Mouse (Mus musculus) thymus, postnatal 10 days (tissue): Measurements from ENCODE around the gene Anapc11.
"Not testable (repeated sequence)": the region's sequence is repeated elsewhere in the genome, so short reads cannot be mapped to it uniquely, and the experiment has no call there.

Experiments used
- DNase-seq, 2 experiments: peaks; one replicate each; pipeline ENCODE4 v3.0.0; 2021; ENCODE audit warnings: low spot score in 2 of 2

The Anapc11 gene

GRCm38 (mm10) chr11:120575046-120575445, 23.2 kb upstream of the Anapc11 start:
- DNase-seq = no peak

GRCm38 (mm10) chr11:120575940-120576339, 22.3 kb upstream of the Anapc11 start:
- no peak for DNase-seq

- no peak for DNase-seq
These were observed 21.7 kb upstream of the Anapc11 start for GRCm38 (mm10) chr11:120576365-120576981.

GRCm38 (mm10) chr11:120577211-120578023, 20.8 kb upstream of the Anapc11 start:
- peak in 1 of 2 experiments; percentile 10 for DNase-seq

DNA sequence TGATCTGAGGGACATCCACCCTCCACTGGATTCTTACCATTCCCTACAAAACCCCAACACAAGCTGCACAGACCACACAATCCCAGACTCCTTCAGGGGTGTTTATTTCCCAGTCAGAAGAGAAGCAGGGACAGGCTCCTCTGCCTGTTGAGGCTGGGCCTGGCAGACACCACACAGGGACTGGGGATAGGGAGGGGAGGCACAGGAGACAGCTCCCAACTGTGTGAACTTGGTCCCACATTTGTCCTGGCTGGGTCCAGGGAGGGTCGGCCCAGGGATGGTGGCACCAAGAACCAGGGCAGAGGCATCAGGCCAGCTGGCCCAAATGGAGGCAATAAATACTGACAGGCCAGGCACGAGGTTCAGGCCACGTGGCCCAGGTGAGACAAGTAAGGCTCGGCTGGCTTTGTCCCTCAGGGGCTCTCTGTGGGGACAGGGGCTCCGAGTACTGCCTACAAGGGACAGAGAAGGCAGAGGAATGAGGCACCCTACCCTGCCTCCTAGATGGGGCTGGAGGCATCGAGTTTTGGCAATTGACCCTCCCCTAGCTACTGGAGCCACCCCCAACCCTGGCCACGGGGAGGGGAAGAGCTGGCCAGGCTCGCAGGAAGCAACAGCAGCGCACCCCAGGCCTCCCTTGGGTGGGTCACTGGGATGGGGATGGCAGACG, 20.1 kb upstream of the Anapc11 start:
- no peak for DNase-seq

DNA sequence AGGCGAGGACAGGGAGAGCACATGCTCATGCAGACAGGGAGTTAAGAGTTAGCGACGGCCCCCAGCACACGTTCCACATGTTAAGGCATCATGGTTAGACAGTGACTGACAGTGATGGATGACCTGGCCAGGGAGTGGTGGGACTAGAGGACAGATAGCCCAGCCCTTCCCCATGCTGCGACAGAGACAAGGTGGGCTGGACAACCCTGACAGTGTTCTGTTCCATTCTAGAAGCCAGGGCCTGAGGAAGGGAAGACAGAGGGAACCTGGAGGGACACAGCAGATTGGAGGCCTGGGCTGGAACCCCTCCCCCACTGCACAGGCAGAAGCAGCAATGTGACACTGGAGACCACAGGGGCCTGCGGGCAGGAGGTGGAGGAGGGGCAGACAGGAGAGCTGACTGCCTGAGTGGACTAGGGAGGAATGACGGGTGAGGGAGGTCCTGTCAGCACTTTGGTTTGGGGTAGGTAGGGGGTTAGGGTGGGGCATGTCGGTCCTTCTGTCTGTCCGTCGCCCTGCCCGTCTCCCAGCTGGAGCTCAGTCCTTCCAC, 19.5 kb upstream of the Anapc11 start:
- no peak for DNase-seq

GRCm38 (mm10) chr11:120579316-120580107, 18.7 kb upstream of the Anapc11 start:
- DNase-seq = peak; percentile 77 to 89

GRCm38 (mm10) chr11:120580190-120580589, 18.0 kb upstream of the Anapc11 start:
- DNase-seq = peak; percentile 24 to 26

GRCm38 (mm10) chr11:120580871-120581331, 17.3 kb upstream of the Anapc11 start:
- DNase-seq = peak; percentile 22 to 39

DNA sequence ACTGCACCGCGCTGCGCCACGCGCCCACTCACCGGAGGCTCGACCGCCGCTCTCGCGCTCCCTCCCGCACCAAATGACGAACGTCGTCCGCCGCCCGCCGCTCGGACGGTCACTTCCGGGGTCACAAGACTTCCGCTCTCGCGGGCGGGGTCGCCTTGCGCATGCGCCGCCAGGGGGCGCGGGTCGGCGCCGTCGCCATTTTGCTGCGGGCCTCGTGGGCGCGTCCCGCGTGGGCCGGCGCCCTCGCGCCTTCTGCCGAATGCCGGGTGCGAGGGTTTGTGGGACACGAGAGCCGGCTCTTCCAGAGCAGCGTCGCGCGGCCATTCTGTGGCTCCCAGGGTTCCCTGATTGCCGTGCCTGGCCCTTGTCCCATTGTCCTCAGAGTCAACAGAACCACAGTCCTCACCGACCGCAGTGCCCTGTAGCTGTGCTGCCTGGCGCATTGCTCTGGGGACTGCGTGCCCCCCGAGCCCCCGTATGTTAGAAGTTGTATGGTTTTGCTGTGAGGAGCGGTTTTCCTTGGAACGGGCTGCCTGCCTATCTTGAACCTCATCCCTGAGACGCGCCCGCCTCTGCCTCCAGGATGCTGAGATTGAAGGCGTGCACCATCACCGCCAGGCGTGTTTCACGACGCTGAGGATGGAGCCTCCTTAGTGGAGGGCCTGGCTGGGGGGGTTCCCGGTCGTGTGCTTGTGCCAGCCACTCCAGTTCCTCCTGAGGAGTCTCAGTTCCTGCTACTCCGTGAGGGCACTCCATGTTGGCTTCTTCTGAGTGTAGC, 16.5 kb upstream of the Anapc11 start, which contains the start of gene Arhgdia:
TSS of gene Arhgdia (minus strand) at position 135 of the 778 bp plus-strand sequence.
- peak; percentile 78 to 89 for DNase-seq

DNA sequence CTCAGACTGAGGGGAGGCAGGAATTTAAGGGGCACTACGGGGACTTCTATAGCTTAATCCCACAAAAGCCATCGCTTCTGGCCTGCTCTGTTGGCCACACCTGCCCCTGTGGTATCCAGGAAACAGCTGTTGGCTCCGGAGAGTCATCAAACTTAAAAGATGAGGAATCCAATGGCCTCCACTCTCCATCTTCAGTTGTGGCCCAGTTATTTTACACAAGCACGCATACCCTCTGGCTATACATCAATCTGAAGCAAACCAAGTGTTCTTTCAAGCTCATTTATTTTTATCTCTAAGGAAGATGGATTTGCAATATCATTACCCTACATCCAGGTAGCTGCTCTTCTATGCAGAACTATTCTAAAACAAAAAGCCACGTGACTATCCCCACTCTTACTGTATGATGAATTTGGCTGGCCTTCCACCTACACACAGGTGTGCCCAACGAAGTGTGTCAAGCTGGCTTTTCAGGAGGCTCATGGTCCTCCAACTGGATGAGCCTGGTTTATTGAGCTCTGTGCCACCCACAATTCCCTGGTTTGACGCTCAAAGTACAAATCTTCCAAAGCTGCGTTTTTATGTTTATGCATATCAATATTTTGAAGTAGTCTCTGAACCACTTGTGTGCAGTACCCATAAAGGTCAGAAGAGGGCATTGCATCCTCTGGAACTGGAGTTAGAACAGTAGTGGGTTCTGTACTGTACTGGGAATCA, 15.8 kb upstream of the Anapc11 start:
- DNase-seq = peak; percentile 48 to 54

DNA sequence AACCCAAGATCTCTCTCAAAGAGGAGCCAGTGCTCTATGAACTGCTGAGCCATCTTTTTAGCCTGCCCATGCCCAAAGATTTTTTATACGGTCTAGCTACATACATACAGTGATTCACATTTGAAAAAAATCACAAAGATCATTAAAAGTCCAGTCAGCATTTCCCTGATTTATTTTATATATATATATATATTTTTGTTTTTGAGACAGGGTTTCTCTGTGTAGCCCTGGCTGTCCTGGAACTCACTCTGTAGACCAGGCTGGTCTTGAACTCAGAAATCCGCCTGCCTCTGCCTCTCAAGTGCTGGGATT, 15.3 kb upstream of the Anapc11 start:
- not testable (repeated sequence) for DNase-seq

- no peak for DNase-seq
These were observed 14.3 kb upstream of the Anapc11 start for GRCm38 (mm10) chr11:120583937-120584336.

DNA sequence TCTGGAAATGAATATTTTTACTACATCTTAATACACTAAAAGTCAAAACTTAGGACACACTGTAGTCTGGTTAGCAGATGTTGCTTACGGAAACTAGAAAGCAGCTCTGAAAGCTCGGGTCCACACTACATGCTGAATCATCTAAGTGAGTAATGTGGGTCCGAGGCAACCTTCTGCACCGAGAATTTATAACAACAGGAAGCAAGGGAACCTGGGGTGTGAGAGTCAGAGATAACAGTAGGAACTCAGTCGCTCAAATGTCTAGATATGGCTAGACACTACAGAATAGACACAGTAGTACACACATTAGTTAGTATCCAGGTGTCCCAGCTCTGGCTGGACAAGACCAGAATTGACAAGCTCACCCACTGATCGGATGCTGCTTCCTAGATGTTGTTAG, 9.7 kb upstream of the Anapc11 start:
- DNase-seq = no peak

GRCm38 (mm10) chr11:120597240-120598235, 683 bp upstream of the Anapc11 start:
- DNase-seq = no peak

- DNase-seq = no peak
These were observed 849 bp downstream of the Anapc11 start for GRCm38 (mm10) chr11:120598990-120599549.

- DNase-seq = no peak
These were observed 2.5 kb downstream of the Anapc11 start for GRCm38 (mm10) chr11:120600716-120601115.

DNA sequence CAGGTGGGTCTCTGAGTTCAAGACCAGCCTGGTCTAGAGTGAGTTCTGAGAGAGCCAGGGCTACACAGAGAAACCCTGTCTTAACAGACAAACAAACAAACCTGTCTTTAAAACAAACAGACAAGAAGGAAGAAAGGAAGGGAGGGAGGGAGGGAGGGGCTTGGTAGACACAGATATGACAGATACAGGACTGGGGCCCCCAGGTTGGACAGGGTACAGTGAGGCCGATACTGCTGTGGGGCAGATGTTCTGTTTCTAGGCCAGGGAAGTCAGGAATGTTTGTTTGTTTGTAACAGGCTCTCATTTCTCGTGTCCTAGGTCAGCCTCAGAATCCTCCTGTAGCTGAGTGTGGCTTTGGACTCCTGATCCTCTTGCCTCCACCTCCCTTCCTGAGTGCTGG, 5.3 kb downstream of the Anapc11 start:
- no peak for DNase-seq
